Mouse (Mus musculus): ENCODE data around the gene Gm10100. TPM values are rescaled to one million over a fixed set of nuclear protein-coding genes. Genes with fewer than 3 reads are reported as not detected.

The Gm10100 gene
- polyA plus RNA-seq (2012; rRNA removed), result not detected in 2 replicates

DNA sequence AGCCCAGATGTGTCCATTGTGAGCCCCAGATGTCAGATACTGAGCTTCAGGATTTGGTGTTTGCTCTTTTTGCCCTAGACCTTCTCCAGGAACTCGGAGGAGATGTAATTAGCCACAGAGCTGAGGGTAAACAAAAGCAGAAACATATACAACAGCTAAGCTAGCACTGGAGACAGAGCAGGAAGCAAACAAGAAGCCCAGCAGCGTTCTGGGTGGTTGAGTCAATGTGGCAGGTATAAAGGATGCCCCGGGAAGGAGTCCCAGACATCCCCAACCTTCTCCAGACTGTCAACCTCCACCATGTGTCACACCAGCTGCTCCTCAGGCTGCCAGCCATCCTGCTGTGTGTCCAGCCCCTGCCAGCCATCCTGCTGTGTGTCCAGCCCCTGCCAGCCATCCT, at the start of gene Gm10100:
Gene Gm10100, plus strand, starts transcription at position 301 of the 400 bp plus-strand sequence.

DNA sequence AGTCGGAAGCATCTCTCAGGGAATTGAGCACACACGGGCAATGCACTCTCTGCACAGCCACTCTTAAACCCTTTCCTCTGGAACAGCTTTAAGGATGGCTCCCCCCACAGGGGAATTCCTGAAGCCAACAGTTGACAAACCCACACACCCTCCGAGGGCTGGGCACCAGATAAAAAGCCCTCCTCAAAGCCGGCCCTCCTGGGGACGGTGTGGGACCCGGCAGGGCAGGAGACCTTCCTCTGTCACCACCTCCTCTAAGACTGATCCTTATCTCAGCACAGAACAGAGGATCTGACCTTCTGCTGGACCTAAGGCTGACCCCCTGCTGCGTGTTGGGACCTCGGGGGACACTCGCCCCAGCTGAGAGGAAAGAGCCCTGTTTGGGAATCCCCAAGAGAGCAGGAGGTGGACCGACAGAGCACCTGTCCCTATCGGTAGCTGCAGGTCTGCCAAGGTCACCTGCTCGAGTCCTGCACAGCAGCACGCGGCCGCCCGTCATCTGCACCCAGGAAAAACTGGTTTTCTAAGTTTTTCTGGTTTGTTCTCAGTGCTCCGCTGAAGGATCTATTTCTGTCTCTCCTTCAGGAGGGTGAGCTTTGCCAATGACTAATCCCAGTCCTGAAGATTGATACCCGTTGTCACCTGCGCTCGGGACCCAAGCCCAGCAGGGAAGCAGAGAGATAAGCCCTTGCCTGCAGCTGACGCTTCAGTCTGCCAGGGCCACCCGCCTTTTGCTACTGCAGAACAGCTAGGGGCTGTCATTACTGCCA, 40.2 kb upstream of the Gm10100 start, which contains the start of gene Tspear:
Gene Tspear, plus strand, starts transcription at position 675 of the 770 bp plus-strand sequence.

DNA sequence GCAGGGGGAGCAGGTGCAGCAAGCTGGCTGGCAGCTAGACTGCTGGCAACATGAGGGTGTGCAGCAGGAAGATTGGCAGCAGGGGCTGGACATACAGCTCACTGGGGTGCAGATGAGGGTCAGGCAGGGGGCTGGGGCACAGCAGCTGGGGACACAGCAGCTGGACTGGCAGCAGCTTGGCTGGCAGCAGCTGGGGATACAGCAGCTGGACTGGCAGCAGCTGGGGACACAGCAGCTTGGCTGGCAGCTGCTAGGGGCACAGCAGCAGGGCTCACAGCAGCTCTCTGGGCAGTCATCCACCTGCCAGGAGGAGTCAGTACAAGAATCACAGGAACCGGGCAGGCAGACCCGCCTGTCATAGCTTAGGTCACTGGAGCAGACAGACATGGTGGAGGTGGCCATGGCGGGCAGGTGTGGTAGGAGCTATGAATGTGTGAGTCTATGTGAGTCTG, 35.9 kb upstream of the Gm10100 start, which contains the start of gene Gm19402:
Gene Gm19402, minus strand, starts transcription at position 402 of the 452 bp plus-strand sequence.

DNA sequence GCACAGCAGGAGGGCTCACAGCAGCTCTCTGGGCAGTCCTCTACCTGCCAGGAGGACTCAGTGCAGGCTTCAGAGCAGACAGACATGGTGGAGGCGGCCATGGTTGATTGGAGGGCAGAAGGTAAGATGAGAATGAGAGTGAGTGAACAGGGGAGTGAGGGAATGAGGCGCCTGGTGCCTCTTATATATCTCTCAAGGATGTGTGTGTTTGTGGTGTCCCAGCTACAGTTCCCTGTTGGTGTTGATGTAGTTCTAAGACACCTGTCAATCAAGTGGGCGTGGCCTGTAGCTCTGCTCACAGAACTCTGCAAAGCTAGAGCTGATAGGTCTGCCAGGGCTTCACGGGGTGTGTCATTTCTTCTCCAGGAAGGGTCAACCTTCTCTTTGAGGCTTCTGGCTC, 29.2 kb upstream of the Gm10100 start, which contains the start of gene Gm9508:
Gene Gm9508, minus strand, starts transcription at position 101 of the 400 bp plus-strand sequence.

DNA sequence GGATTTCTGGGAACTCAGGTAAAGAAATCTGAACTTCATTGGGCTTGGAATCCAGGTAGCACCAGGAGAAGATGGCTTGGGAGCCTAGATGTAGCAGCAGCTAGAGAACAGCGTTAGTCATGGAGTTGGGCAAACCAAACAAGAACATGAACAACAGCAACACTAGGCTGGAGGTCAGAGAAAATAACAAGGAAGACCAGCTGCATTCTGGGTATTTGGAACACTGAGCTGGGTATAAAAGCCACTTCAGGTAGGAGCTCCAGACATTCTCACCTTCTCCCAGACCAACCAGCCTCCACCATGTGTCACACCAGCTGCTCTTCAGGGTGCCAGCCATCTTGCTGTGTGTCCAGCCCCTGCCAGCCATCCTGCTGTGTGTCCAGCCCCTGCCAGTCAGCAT, 20.0 kb upstream of the Gm10100 start, which contains the start of gene Gm10272:
Gene Gm10272, plus strand, starts transcription at position 301 of the 400 bp plus-strand sequence.

DNA sequence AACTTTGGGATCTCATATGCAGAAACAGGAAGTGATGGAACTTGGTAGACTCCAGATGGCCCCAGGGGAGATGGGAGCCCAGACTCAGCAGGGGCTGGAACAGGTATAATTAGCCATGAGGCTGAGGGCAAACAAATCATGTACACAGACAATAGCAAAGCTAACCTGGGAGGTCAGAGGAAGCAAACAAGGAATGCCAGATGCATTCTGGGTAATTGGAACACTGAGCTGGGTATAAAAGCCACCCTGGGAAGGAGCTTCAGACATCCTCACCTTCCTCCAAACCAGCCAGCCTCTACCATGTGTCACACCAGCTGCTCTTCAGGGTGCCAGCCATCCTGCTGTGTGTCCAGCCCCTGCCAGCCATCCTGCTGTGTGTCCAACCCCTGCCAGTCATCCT, 15.1 kb upstream of the Gm10100 start, which contains the start of gene Gm10024:
Gene Gm10024, plus strand, starts transcription at position 301 of the 400 bp plus-strand sequence.

GRCm38 (mm10) chr10:77715507-77715906, 10.8 kb upstream of the Gm10100 start, which contains the start of gene Gm10142:
Gene Gm10142 (plus strand): TSS chr10:77715807.

GRCm38 (mm10) chr10:77720299-77720698, 6.0 kb upstream of the Gm10100 start, which contains the start of gene Krtap12-1:
Gene Krtap12-1 (plus strand): TSS chr10:77720599.

GRCm38 (mm10) chr10:77741924-77742688, 15.8 kb downstream of the Gm10100 start, which contains the start of gene Gm18596:
Gene Gm18596 (minus strand): TSS chr10:77742638.

DNA sequence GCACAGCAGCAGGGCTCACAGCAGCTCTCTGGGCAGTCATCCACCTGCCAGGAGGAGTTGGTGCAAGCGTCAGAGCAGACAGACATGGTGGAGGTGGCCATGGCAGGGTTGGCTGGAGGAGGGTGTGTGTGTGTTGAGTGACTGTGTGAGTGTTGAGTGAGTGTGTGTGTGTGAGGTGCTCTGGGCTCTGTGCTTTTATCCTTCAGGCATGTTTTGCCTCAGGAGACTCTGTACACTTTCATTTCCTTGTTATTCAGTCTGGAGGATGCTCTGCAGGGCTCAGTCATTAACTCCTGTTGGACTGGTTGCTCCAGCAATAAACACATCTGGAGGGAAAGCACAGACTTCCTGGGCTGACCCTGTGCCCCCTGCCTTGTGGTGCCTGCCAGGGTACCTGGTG, 25.0 kb downstream of the Gm10100 start, which contains the start of gene Gm9736:
Gene Gm9736, minus strand, starts transcription at position 101 of the 400 bp plus-strand sequence.

DNA sequence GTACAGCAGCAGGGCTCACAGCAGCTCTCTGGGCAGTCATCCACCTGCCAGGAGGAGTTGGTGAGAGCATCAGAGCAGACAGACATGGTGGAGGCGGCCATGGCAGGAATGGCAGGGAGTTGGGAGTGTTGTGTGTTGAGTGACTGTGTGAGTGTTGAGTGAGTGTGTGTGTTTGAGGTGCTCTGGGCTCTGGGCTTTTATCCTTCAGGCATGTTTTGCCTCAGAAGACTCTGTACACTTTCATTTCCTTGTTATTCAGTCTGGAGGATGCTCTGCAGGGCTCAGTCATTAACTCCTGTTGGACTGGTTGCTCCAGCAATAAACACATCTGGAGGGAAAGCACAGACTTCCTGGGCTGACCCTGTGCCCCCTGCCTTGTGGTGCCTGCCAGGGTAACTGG, 33.3 kb downstream of the Gm10100 start, which contains the start of gene Gm3233:
Gene Gm3233, minus strand, starts transcription at position 101 of the 400 bp plus-strand sequence.

GRCm38 (mm10) chr10:77771225-77771624, 44.9 kb downstream of the Gm10100 start, which contains the start of gene Gm3238:
Gene Gm3238 (minus strand): TSS chr10:77771325.

Other genes starting within 250 kb of the Gm10100 start
- gene Fam207a, start 210.7 kb upstream of the Gm10100 start, polyA plus RNA-seq (2012; rRNA removed), result 36.3 and 39.4 TPM in 2 replicates
- gene Itgb2, start 196.2 kb upstream of the Gm10100 start, polyA plus RNA-seq (2012; rRNA removed), result 11.3 and 12.6 TPM in 2 replicates
- gene Pttg1ip, start 144.8 kb upstream of the Gm10100 start, polyA plus RNA-seq (2012; rRNA removed), result 150 and 206 TPM in 2 replicates
- gene Sumo3, start 120.4 kb upstream of the Gm10100 start, polyA plus RNA-seq (2012; rRNA removed), result 416 and 428 TPM in 2 replicates
- gene Gm49325, start 120.3 kb upstream of the Gm10100 start, polyA plus RNA-seq (2012; rRNA removed), result not detected in 2 replicates
- 43.5 and 49.7 TPM in 2 replicates for gene Ube2g2, start 104.2 kb upstream of the Gm10100 start, polyA plus RNA-seq (2012; rRNA removed)
- 1.2 and 1.3 TPM in 2 replicates for gene Tspear, start 39.9 kb upstream of the Gm10100 start, polyA plus RNA-seq (2012; rRNA removed)
- gene Gm19402, start 35.7 kb upstream of the Gm10100 start, polyA plus RNA-seq (2012; rRNA removed), result not detected in 2 replicates
- not detected in 2 replicates for gene Gm9508, start 29.3 kb upstream of the Gm10100 start, polyA plus RNA-seq (2012; rRNA removed)
- not detected in 2 replicates for gene Gm10272, start 19.9 kb upstream of the Gm10100 start, polyA plus RNA-seq (2012; rRNA removed)
- gene Gm10024, start 15.0 kb upstream of the Gm10100 start, polyA plus RNA-seq (2012; rRNA removed), result not detected in 2 replicates
- not detected in 2 replicates for gene Gm10142, start 10.7 kb upstream of the Gm10100 start, polyA plus RNA-seq (2012; rRNA removed)
- gene Krtap12-1, start 5.9 kb upstream of the Gm10100 start, polyA plus RNA-seq (2012; rRNA removed), result not detected in 2 replicates
- not detected in 2 replicates for gene Gm18596, start 16.2 kb downstream of the Gm10100 start, polyA plus RNA-seq (2012; rRNA removed)
- not detected in 2 replicates for gene Gm9736, start 24.9 kb downstream of the Gm10100 start, polyA plus RNA-seq (2012; rRNA removed)
- gene Gm3233, start 33.2 kb downstream of the Gm10100 start, polyA plus RNA-seq (2012; rRNA removed), result not detected in 2 replicates
- gene Gm3238, start 44.8 kb downstream of the Gm10100 start, polyA plus RNA-seq (2012; rRNA removed), result not detected in 2 replicates
- not detected in 2 replicates for gene Gm7138, start 50.5 kb downstream of the Gm10100 start, polyA plus RNA-seq (2012; rRNA removed)
- not detected in 2 replicates for gene Gm3250, start 56.1 kb downstream of the Gm10100 start, polyA plus RNA-seq (2012; rRNA removed)
- gene Gm7137, start 61.7 kb downstream of the Gm10100 start, polyA plus RNA-seq (2012; rRNA removed), result not detected in 2 replicates
- gene Gm9639, start 68.6 kb downstream of the Gm10100 start, polyA plus RNA-seq (2012; rRNA removed), result not detected in 2 replicates
- not detected in 2 replicates for gene Gm19668, start 72.6 kb downstream of the Gm10100 start, polyA plus RNA-seq (2012; rRNA removed)
- gene Gm9507, start 85.4 kb downstream of the Gm10100 start, polyA plus RNA-seq (2012; rRNA removed), result not detected in 2 replicates
- gene Gm2696, start 88.2 kb downstream of the Gm10100 start, polyA plus RNA-seq (2012; rRNA removed), result 0.33 TPM in 1 of 2 replicates, not detected in the other
- gene Krtap10-4, start 100.6 kb downstream of the Gm10100 start, polyA plus RNA-seq (2012; rRNA removed), result not detected in 2 replicates
- not detected in 2 replicates for gene Krtap10-10, start 109.5 kb downstream of the Gm10100 start, polyA plus RNA-seq (2012; rRNA removed)
- gene Gm36176, start 120.3 kb downstream of the Gm10100 start, polyA plus RNA-seq (2012; rRNA removed), result not detected in 2 replicates
- gene Gm10318, start 126.4 kb downstream of the Gm10100 start, polyA plus RNA-seq (2012; rRNA removed), result not detected in 2 replicates
- not detected in 2 replicates for gene Gm3285, start 135.5 kb downstream of the Gm10100 start, polyA plus RNA-seq (2012; rRNA removed)
- 3.4 and 3.8 TPM in 2 replicates for gene Lrrc3, start 176.1 kb downstream of the Gm10100 start, polyA plus RNA-seq (2012; rRNA removed)
- gene Trpm2, start 244.1 kb downstream of the Gm10100 start, polyA plus RNA-seq (2012; rRNA removed), result 1.5 and 1.6 TPM in 2 replicates

Measured in ovary, adult 2 months (tissue).